Mouse (Mus musculus) liver, adult 2 months (tissue): ENCODE results near the gene Macc1. TPM values are rescaled to one million over a fixed set of nuclear protein-coding genes. Genes with fewer than 3 reads are reported as not detected.
A peak's percentile ranks its signal among the peaks of the same experiment; 100 is the strongest.

Experiments
- DNase-seq: peaks from one replicate; pipeline ENCODE4 v3.0.0-alpha.2; 2011; ENCODE audit warnings: low read depth, low spot score; ENCODE audit errors: extremely low read depth
- H3K27ac ChIP-seq: fragments of 200-500 bp; replicated peaks from 2 replicates; pipeline ENCODE4 v1.5.1; 2012; ENCODE audit warnings: low read depth, mild to moderate bottlenecking, control low read depth, inconsistent platforms, low read length; ENCODE audit not compliant: insufficient read depth
- H3K27me3 ChIP-seq: fragments of 200-500 bp; 2 replicates; pipeline ENCODE4 v1.6.1; 2012; ENCODE audit warnings: mild to moderate bottlenecking, moderate library complexity, low read length, inconsistent platforms; ENCODE audit not compliant: control insufficient read depth, insufficient read depth
- H3K36me3 ChIP-seq: fragments of 200-500 bp; 2 replicates; pipeline ENCODE4 v1.6.1; 2012; ENCODE audit warnings: low read length, inconsistent platforms; ENCODE audit not compliant: control insufficient read depth, insufficient read depth
- H3K4me1 ChIP-seq: fragments of 200-500 bp; 2 replicates; pipeline ENCODE4 v1.6.1; 2011; ENCODE audit warnings: low read length; ENCODE audit not compliant: control insufficient read depth, insufficient read depth
- H3K4me3 ChIP-seq: fragments of 200-500 bp; 2 replicates; pipeline ENCODE4 v1.5.1; 2011; ENCODE audit warnings: low read depth, mild to moderate bottlenecking, control low read depth, low read length, moderate library complexity; ENCODE audit not compliant: insufficient read depth
- H3K79me2 ChIP-seq: fragments of 200-500 bp; 2 replicates; pipeline ENCODE4 v1.6.1; 2012; ENCODE audit warnings: inconsistent platforms, mild to moderate bottlenecking, low read length, moderate library complexity; ENCODE audit not compliant: control insufficient read depth, insufficient read depth
- H3K9ac ChIP-seq: fragments of 200-500 bp; 2 replicates; pipeline ENCODE4 v1.6.1; 2012; ENCODE audit warnings: low read depth, mild to moderate bottlenecking, control low read depth, inconsistent platforms, low read length
- CTCF ChIP-seq: fragments of 200-500 bp; IDR thresholded peaks from 2 replicates; pipeline ENCODE4 v1.5.1; 2011; ENCODE audit warnings: low read depth, low read length, control low read depth
- POLR2A ChIP-seq: fragments of 200-500 bp; IDR thresholded peaks from 2 replicates; pipeline ENCODE4 v1.6.1; 2011; ENCODE audit warnings: low read length, control low read depth; ENCODE audit not compliant: insufficient read depth; ENCODE audit errors: extremely low read depth
- WGBS: fragments of 180-500 bp; shearing (Covaris S2); methylation state at CpG from one replicate; pipeline ENCODE4 v1.1.7; 2018; 5-methylcytosine and 5-hydroxymethylcytosine counted together
- polyA plus RNA-seq: library from polyadenylated mRNA; depleted of rRNA; stranded (reverse); fragments of >200 nt; gene quantifications from 2 replicates; pipeline ENCODE4 v1.2.3, GENCODE M21; 2012
- total RNA-seq: library from RNA; depleted of rRNA; stranded (reverse); fragments of >200 nt; gene quantifications from 2 replicates; pipeline ENCODE4 v1.2.3, GENCODE M21; 2014

Gene Macc1
- total and polyA plus RNA-seq, 2 experiments = 0.18 TPM; not detected in 1

- no peak overlapping the region for H3K9ac ChIP-seq
- no peak overlapping the region for H3K27ac ChIP-seq
- H3K79me2 ChIP-seq = no peaks in the 10 kb centered on the region
- H3K27me3 ChIP-seq = no peaks in the 10 kb centered on the region
- WGBS = 59% methylated on average over 4 of the region's 4 CpGs
- H3K36me3 ChIP-seq = no peaks in the 10 kb centered on the region
- H3K4me3 ChIP-seq = no peak overlapping the region
- H3K4me1 ChIP-seq = no peaks in the 10 kb centered on the region
- TF ChIP-seq POLR2A (no peak), CTCF (no peak)
- DNase-seq = no peak
Measured at GRCm38 (mm10) chr12:119369832-119370231, 55.8 kb downstream of the Macc1 start.

GRCm38 (mm10) chr12:119372359-119372758 is 58.3 kb downstream of the Macc1 start:
- H3K27ac ChIP-seq = no peak overlapping the region
- H3K9ac ChIP-seq = no peak overlapping the region
- 62% methylated on average over 4 of the region's 4 CpGs for WGBS
- no peaks in the 10 kb centered on the region for H3K79me2 ChIP-seq
- no peaks in the 10 kb centered on the region for H3K4me1 ChIP-seq
- DNase-seq = peak; percentile 33
- TF ChIP-seq CTCF (no peak), POLR2A (no peak)
- H3K4me3 ChIP-seq = no peak overlapping the region
- H3K36me3 ChIP-seq = no peaks in the 10 kb centered on the region
- H3K27me3 ChIP-seq = no peaks in the 10 kb centered on the region

GRCm38 (mm10) chr12:119376879-119377278 is 62.8 kb downstream of the Macc1 start:
- Histone ChIP-seq H3K4me3 (no peak overlapping the region), H3K36me3 (no peaks in the 10 kb centered on the region), H3K9ac (no peak overlapping the region), H3K27ac (no peak overlapping the region), H3K4me1 (no peaks in the 10 kb centered on the region), H3K79me2 (no peaks in the 10 kb centered on the region), H3K27me3 (no peaks in the 10 kb centered on the region)
- no peak for TF ChIP-seq CTCF
- no peak for DNase-seq

GRCm38 (mm10) chr12:119381839-119382238 is 67.8 kb downstream of the Macc1 start:
- WGBS = 73% methylated on average over 1 of the region's 1 CpGs
- no peak overlapping the region for H3K27ac ChIP-seq
- no peaks in the 10 kb centered on the region for H3K27me3 ChIP-seq
- H3K36me3 ChIP-seq = no peaks in the 10 kb centered on the region
- TF ChIP-seq POLR2A (no peak), CTCF (no peak)
- no peak overlapping the region for H3K4me3 ChIP-seq
- no peaks in the 10 kb centered on the region for H3K4me1 ChIP-seq
- H3K79me2 ChIP-seq = no peaks in the 10 kb centered on the region
- no peak for DNase-seq
- no peak overlapping the region for H3K9ac ChIP-seq

GRCm38 (mm10) chr12:119386243-119386642 is 72.2 kb downstream of the Macc1 start:
- DNase-seq = no peak
- TF ChIP-seq CTCF = no peak
- TF ChIP-seq POLR2A = no peak
- Histone ChIP-seq H3K4me1 (no peaks in the 10 kb centered on the region), H3K27me3 (no peaks in the 10 kb centered on the region), H3K4me3 (no peak overlapping the region), H3K9ac (no peak overlapping the region), H3K79me2 (no peaks in the 10 kb centered on the region), H3K27ac (no peak overlapping the region), H3K36me3 (no peaks in the 10 kb centered on the region)

- H3K79me2 ChIP-seq = no peaks in the 10 kb centered on the region
- WGBS = 50% methylated on average over 2 of the region's 2 CpGs
- H3K27ac ChIP-seq = no peak overlapping the region
- no peak for DNase-seq
- H3K4me3 ChIP-seq = no peak overlapping the region
- no peak overlapping the region for H3K9ac ChIP-seq
- no peaks in the 10 kb centered on the region for H3K27me3 ChIP-seq
- no peak for TF ChIP-seq POLR2A
- no peak for TF ChIP-seq CTCF
- no peaks in the 10 kb centered on the region for H3K4me1 ChIP-seq
- no peaks in the 10 kb centered on the region for H3K36me3 ChIP-seq
Measured at GRCm38 (mm10) chr12:119386650-119387049, 72.6 kb downstream of the Macc1 start.
